ENCODE assay signal across 10 mouse cellular contexts in genomic region chr12:79506421-79506820, GRCm38 (mm10).
A peak's percentile ranks its signal among the peaks of the same experiment; 100 is the strongest.
DNase-seq lines count a peak whose midpoint lies in the region; ATAC-seq and TF ChIP-seq lines count a peak whose summit lies in the region.
"Had no signal": no experiment of that assay in that cellular context is flagged by ENCODE, and none has a peak within 500 bp of the region (broad histone marks: within the 10 kb centered on the region; RNA-seq: fewer than 3 reads in every experiment).

No protein-coding gene starts in this region.

- H3K27me3 ChIP-seq in kidney, adult 2 months (replicated peaks; ENCODE audit: control insufficient read depth, insufficient read depth, low read length), result no peaks in the 10 kb centered on the region
- no peaks in the 10 kb centered on the region for H3K27me3 ChIP-seq in embryonic facial prominence, embryonic 12.5 days
- no peaks in the 10 kb centered on the region for H3K27me3 ChIP-seq in limb, embryonic 14.5 days (ENCODE audit: control insufficient read depth, insufficient read depth, low read length)

- peaks cover 27% of the 10 kb centered on the region for H3K4me1 ChIP-seq in kidney, adult 2 months (ENCODE audit: control insufficient read depth, insufficient read depth, low read length)
- H3K4me1 ChIP-seq in embryonic facial prominence, embryonic 12.5 days, result peaks cover 20% of the 10 kb centered on the region
- H3K4me1 ChIP-seq in limb, embryonic 14.5 days (ENCODE audit: control insufficient read depth, insufficient read depth, low read length), result peaks cover 45% of the 10 kb centered on the region

- H3K27ac ChIP-seq in kidney, adult 2 months (ENCODE audit: insufficient read depth, low read depth, low read length), result peak overlapping the region; percentile 93
- peak overlapping the region; percentile 77 for H3K27ac ChIP-seq in embryonic facial prominence, embryonic 12.5 days
- H3K27ac ChIP-seq in limb, embryonic 14.5 days (replicated peaks; ENCODE audit: low read depth, low read length), result peak overlapping the region; percentile 79

- 59% methylated on average over 4 of the region's 4 CpGs for WGBS in kidney, adult 2 months
- 78% methylated on average over 4 of the region's 4 CpGs for WGBS in embryonic facial prominence, embryonic 12.5 days
- 59% methylated on average over 4 of the region's 4 CpGs for WGBS in limb, embryonic 14.5 days

- H3K4me2 ChIP-seq in embryonic facial prominence, embryonic 12.5 days (replicated peaks), result no peak overlapping the region
- no peak overlapping the region for H3K4me2 ChIP-seq in limb, embryonic 14.5 days (replicated peaks; ENCODE audit: low read depth, low read length, severe bottlenecking)

- H3K4me3 ChIP-seq in kidney, adult 2 months (ENCODE audit: insufficient read depth, low read depth, low read length), result no peak overlapping the region
- no peak overlapping the region for H3K4me3 ChIP-seq in embryonic facial prominence, embryonic 12.5 days
- no peak overlapping the region for H3K4me3 ChIP-seq in limb, embryonic 14.5 days (replicated peaks; ENCODE audit: low read length)

- no peaks in the 10 kb centered on the region for H3K9me3 ChIP-seq in embryonic facial prominence, embryonic 12.5 days
- no peaks in the 10 kb centered on the region for H3K9me3 ChIP-seq in limb, embryonic 14.5 days (ENCODE audit: control insufficient read depth, low read length)

- no peak for TF ChIP-seq CTCF in kidney, adult 2 months (conservative IDR thresholded peaks at IDR 0.05; ENCODE audit: insufficient read depth, insufficient read length, low read depth, low read length)

- DNase-seq in embryo, embryonic 10 days (ENCODE audit: low spot score), result peak; percentile 48
- no peak for DNase-seq in embryo, embryonic 11 days
- DNase-seq in kidney, adult 2 months, result peak; percentile 53
- no peak for DNase-seq in kidney, postnatal 14 days
- no peak for DNase-seq in limb, embryonic 14.5 days (ENCODE audit: low spot score)
- no peak for DNase-seq in layer of hippocampus, adult 18-20 months (ENCODE audit: low spot score in 2 of 2)
- DNase-seq: cerebellum, adult 11 months; thymus, postnatal 36 days had no signal

- ATAC-seq in embryonic facial prominence, embryonic 12.5 days (ENCODE audit: insufficient number of reproducible peaks, insufficient read depth, low FRiP score, low TSS enrichment), result no peak
- no peak for ATAC-seq in limb, embryonic 14.5 days (ENCODE audit: low FRiP score, low read depth)
- no peak for ATAC-seq in erythroid progenitor cell, adult 5-6 weeks (replicated peaks; ENCODE audit: low FRiP score, poor library complexity, severe bottlenecking)

- no peak overlapping the region for H3K9ac ChIP-seq in embryonic facial prominence, embryonic 12.5 days
- no peak overlapping the region for H3K9ac ChIP-seq in limb, embryonic 14.5 days (ENCODE audit: low read depth, low read length, severe bottlenecking)

- H3K36me3 ChIP-seq in kidney, adult 2 months (ENCODE audit: control insufficient read depth, insufficient read depth, low read length), result no peaks in the 10 kb centered on the region
- H3K36me3 ChIP-seq in embryonic facial prominence, embryonic 12.5 days, result no peaks in the 10 kb centered on the region
- H3K36me3 ChIP-seq in limb, embryonic 14.5 days (ENCODE audit: control insufficient read depth, insufficient read depth, low read length), result no peaks in the 10 kb centered on the region

- TF ChIP-seq POLR2A in kidney, adult 2 months (IDR thresholded peaks at IDR 0.05; ENCODE audit: low read depth, low read length), result no peak
- no peak for TF ChIP-seq POLR2A in limb, embryonic 14.5 days (IDR thresholded peaks at IDR 0.05; ENCODE audit: borderline replicate concordance, extremely low read depth, insufficient read depth, insufficient read length)

Comparison
In these comparisons a context has a peak if more than half of its experiments do, and no peak if none do; other contexts are left out.
1. DNase-seq: peak in embryo, embryonic 10 days (single experiment) and kidney, adult 2 months (single experiment); none in embryo, embryonic 11 days (single experiment), kidney, postnatal 14 days (single experiment), limb, embryonic 14.5 days (single experiment) and layer of hippocampus, adult 18-20 months (0 of 2).
2. Peak in every context shown above with its lines, with median percentiles within 50 percentile points of each other: H3K27ac ChIP-seq.